Mouse (Mus musculus) testis, adult 2 months (tissue): Measurements from ENCODE around the gene Cyb5r3. TPM values are rescaled to one million over a fixed set of nuclear protein-coding genes. Genes with fewer than 3 reads are reported as not detected.
A peak's percentile ranks its signal among the peaks of the same experiment; 100 is the strongest.

Source experiments
- H3K27ac ChIP-seq: fragments of 200-500 bp; 2 replicates; pipeline ENCODE4 v1.5.1; 2012; ENCODE audit warnings: low read depth, low read length; ENCODE audit not compliant: control insufficient read depth, insufficient read depth
- H3K27me3 ChIP-seq: fragments of 200-500 bp; 2 replicates; pipeline ENCODE4 v1.6.1; 2012; ENCODE audit warnings: mild to moderate bottlenecking, low read length, moderate library complexity; ENCODE audit not compliant: control insufficient read depth, insufficient read depth
- H3K36me3 ChIP-seq: fragments of 200-500 bp; 2 replicates; pipeline ENCODE4 v1.6.1; 2012; ENCODE audit warnings: mild to moderate bottlenecking, low read length; ENCODE audit not compliant: control insufficient read depth, insufficient read depth
- H3K4me1 ChIP-seq: fragments of 200-500 bp; 2 replicates; pipeline ENCODE4 v1.6.1; 2012; ENCODE audit warnings: low read length; ENCODE audit not compliant: control insufficient read depth, insufficient read depth
- H3K4me3 ChIP-seq: fragments of 200-500 bp; 2 replicates; pipeline ENCODE4 v1.5.1; 2012; ENCODE audit warnings: low read depth, mild to moderate bottlenecking, low read length, moderate library complexity, mixed read lengths; ENCODE audit not compliant: control insufficient read depth
- CTCF ChIP-seq: fragments of 200-500 bp; IDR thresholded peaks from 2 replicates; pipeline ENCODE4 v1.5.1; 2012; ENCODE audit warnings: low read depth, mild to moderate bottlenecking, inconsistent platforms, low read length, moderate library complexity; ENCODE audit not compliant: control insufficient read depth, insufficient read depth, insufficient replicate concordance
- POLR2A ChIP-seq: fragments of 200-500 bp; IDR thresholded peaks from 2 replicates; pipeline ENCODE4 v1.6.1; 2012; ENCODE audit warnings: low read depth, mild to moderate bottlenecking, inconsistent platforms, low read length, moderate library complexity; ENCODE audit not compliant: control insufficient read depth
- polyA plus RNA-seq: library from polyadenylated mRNA; depleted of rRNA; stranded (reverse); fragments of >200 nt; gene quantifications from 2 replicates; pipeline ENCODE4 v1.2.3, GENCODE M21; 2012; rRNA removed

The Cyb5r3 gene
- 53.1 and 64.0 TPM in 2 replicates for polyA plus RNA-seq

GRCm38 (mm10) chr15:83172492-83173429, at the start of gene Cyb5r3:
TSS of gene Cyb5r3 (minus strand) at chr15:83172592.
- Histone ChIP-seq H3K4me3 (peak within 1 kb of the TSS; percentile 86), H3K36me3 (no peaks in the 10 kb centered on the region), H3K27ac (peak within 1 kb of the TSS; percentile 83), H3K27me3 (no peaks in the 10 kb centered on the region), H3K4me1 (peaks cover 12% of the 10 kb centered on the region)
- no peak for TF ChIP-seq POLR2A
- no peak for TF ChIP-seq CTCF

GRCm38 (mm10) chr15:83221721-83222120, 49.3 kb upstream of the Cyb5r3 start:
- no peaks in the 10 kb centered on the region for H3K36me3 ChIP-seq

GRCm38 (mm10) chr15:83220368-83221013, 48.1 kb upstream of the Cyb5r3 start:
- H3K27ac ChIP-seq = peak overlapping the region; percentile 10; the same call in 1 of the 2 replicates
- TF ChIP-seq POLR2A (no peak), CTCF (no peak)
- H3K36me3 ChIP-seq = no peaks in the 10 kb centered on the region
- H3K4me3 ChIP-seq = no peak overlapping the region
- peaks cover 2% of the 10 kb centered on the region for H3K4me1 ChIP-seq
- H3K27me3 ChIP-seq = no peaks in the 10 kb centered on the region

More at GRCm38 (mm10) chr15:83221721-83222120, 49.3 kb upstream of the Cyb5r3 start:
- TF ChIP-seq POLR2A (no peak), CTCF (no peak)
- H3K4me1 ChIP-seq = peaks cover 2% of the 10 kb centered on the region
- H3K27me3 ChIP-seq = no peaks in the 10 kb centered on the region
- H3K27ac ChIP-seq = no peak overlapping the region
- no peak overlapping the region for H3K4me3 ChIP-seq

- no peak for TF ChIP-seq POLR2A
- TF ChIP-seq CTCF = no peak
Measured at GRCm38 (mm10) chr15:83215322-83216216, 43.2 kb upstream of the Cyb5r3 start.

GRCm38 (mm10) chr15:83210229-83210628, 37.8 kb upstream of the Cyb5r3 start:
- Histone ChIP-seq H3K27ac (no peak overlapping the region), H3K4me1 (no peaks in the 10 kb centered on the region), H3K27me3 (no peaks in the 10 kb centered on the region), H3K36me3 (no peaks in the 10 kb centered on the region), H3K4me3 (no peak overlapping the region)
- TF ChIP-seq CTCF (no peak), POLR2A (no peak)

More at GRCm38 (mm10) chr15:83215322-83216216, 43.2 kb upstream of the Cyb5r3 start:
- H3K27ac ChIP-seq = peak overlapping the region; percentile 51
- no peaks in the 10 kb centered on the region for H3K4me1 ChIP-seq
- no peak overlapping the region for H3K4me3 ChIP-seq
- no peaks in the 10 kb centered on the region for H3K27me3 ChIP-seq
- no peaks in the 10 kb centered on the region for H3K36me3 ChIP-seq

- Histone ChIP-seq H3K4me3 (no peak overlapping the region), H3K27ac (no peak overlapping the region), H3K36me3 (no peaks in the 10 kb centered on the region), H3K27me3 (no peaks in the 10 kb centered on the region), H3K4me1 (no peaks in the 10 kb centered on the region)
- no peak for TF ChIP-seq POLR2A
- TF ChIP-seq CTCF = no peak
Measured at GRCm38 (mm10) chr15:83209719-83210118, 37.3 kb upstream of the Cyb5r3 start.
